Mouse (Mus musculus) brain, embryonic 18.5 days (tissue): Measurements from ENCODE around the gene Lrch1.

Experiments
- DNase-seq: peaks from one replicate; pipeline ENCODE4 v3.0.0-alpha.2; 2012; ENCODE audit warnings: low read depth, low spot score

Gene Lrch1

GRCm38 (mm10) chr14:74852965-74853758 lies 94.5 kb downstream of the Lrch1 start:
- DNase-seq = peak; percentile 67

DNA sequence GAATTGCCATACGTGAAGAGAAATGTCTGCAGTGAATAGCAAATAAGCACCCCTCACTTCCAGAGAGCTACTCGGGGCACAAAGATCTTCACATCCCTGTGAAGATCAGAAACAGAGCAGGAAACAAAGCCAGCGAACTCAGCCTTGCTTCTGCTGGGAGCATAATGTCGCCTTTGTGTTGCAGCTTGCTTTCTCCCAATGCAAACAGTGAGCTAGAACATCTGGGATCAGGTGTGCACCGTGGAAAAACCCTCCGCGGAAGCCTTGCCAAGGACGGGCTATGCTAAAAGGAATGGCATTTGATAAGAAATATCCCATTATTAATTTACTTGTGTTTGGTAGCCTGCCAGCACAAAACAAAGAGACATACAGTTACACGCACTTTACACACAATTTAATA lies 95.8 kb downstream of the Lrch1 start:
- no peak for DNase-seq

- no peak for DNase-seq
These were observed 98.7 kb downstream of the Lrch1 start for GRCm38 (mm10) chr14:74849020-74849419.

- DNase-seq = no peak
These were observed 99.5 kb downstream of the Lrch1 start for GRCm38 (mm10) chr14:74848224-74848623.

DNA sequence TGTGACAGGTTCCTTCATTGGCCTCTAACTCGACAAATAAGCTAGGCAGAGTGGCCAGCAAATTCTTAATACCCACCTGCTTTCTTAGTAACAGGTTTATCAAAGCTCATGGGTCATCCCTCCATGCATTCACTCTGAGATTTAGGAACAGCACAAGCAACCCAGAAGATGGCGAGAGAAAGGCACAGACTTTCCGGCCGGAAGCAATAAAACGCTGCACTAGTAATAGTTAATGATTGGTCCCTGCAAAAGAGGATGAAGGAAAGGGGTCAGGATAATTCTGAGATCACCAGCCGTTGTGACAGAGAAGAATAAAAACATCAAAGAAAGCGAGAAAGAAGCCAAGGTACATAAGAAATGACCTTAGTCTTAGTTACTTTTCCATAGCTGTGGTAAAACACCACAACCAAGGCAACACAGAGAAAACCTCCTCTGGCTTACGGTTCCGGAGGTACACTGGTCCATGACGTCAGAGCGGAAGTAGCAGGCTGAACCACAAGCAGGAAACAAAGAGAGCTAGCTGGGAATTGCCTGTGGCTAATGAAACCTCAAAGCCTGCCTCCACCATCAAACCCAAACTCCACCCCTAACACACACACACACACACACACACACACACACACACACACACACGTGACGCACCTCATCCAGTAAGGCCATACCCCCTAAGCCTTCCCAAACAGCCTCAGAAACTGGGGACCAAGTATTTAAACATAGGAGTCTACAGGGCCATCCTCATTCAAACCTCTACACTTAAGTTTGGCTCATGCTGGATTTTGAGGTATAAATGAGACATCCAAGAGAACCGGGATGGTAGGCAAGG lies 100.2 kb downstream of the Lrch1 start:
- DNase-seq = no peak

- DNase-seq = peak; percentile 30
These were observed 101.0 kb downstream of the Lrch1 start for GRCm38 (mm10) chr14:74846668-74847067.

- no peak for DNase-seq
These were observed 101.9 kb downstream of the Lrch1 start for GRCm38 (mm10) chr14:74845661-74846274.

GRCm38 (mm10) chr14:74841708-74842107 lies 106.0 kb downstream of the Lrch1 start:
- no peak for DNase-seq

GRCm38 (mm10) chr14:74841297-74841696 lies 106.4 kb downstream of the Lrch1 start:
- DNase-seq = no peak

DNA sequence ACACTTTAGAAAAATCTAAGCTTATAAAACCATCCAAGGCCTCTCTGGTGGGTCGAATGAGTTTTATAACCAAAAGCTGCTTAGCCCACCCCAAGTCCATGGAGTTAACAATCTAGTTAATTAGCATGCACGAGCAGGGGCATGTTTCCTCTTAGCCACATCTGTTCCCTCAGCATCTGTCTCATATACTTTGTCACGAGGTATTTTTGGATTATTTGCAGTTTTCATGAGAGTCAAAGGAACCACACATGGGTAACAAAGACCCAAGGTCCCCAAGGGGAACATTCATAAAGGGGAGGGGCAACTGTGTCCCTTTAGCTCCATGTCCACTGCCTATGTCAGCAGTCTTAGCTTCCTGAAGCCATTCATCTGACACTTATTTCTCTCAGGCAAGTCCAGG lies 106.9 kb downstream of the Lrch1 start:
- no peak for DNase-seq

GRCm38 (mm10) chr14:74840328-74840727 lies 107.3 kb downstream of the Lrch1 start:
- no peak for DNase-seq

GRCm38 (mm10) chr14:74838816-74839215 lies 108.9 kb downstream of the Lrch1 start:
- DNase-seq = no peak

GRCm38 (mm10) chr14:74835010-74835409 lies 112.7 kb downstream of the Lrch1 start:
- no peak for DNase-seq

DNA sequence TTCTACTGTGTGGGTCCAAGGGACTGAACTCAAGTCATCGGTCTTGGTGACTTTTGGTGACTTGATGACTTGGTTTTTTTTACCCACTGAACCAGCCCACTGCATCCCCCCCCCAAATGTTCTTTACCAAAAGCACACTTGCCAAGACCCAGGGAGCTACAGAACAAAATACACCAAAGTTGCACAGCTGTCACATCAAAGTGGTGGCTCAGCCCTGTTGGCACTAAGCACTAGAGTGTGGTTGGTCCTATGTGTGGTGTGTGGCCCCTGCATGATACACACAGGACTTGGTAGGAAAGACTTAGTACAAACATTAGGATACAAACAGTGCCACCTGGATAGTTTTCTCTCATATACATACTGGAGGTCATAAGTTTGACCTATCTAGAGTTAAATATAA lies 113.5 kb downstream of the Lrch1 start:
- no peak for DNase-seq

GRCm38 (mm10) chr14:74831653-74832052 lies 116.0 kb downstream of the Lrch1 start:
- no peak for DNase-seq

DNA sequence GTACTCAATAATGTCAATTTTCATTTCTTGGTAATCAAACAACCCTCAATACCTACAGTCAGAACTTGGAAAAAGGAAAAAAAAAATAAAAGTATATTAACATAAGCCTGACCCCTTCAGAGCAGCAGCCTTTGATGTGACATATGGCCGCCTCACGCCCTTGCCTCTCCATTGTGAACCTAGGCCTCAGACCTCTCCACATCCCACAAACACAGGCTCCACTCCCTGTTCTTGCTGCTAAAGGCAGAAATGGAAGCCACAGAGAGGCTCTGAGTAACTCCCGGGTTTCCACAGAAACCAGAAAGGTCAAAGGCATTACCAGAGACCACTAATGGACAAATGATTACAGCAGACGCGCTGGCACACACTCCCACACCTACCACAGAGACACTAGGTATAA lies 116.6 kb downstream of the Lrch1 start:
- no peak for DNase-seq

GRCm38 (mm10) chr14:74830591-74830990 lies 117.1 kb downstream of the Lrch1 start:
- no peak for DNase-seq

DNA sequence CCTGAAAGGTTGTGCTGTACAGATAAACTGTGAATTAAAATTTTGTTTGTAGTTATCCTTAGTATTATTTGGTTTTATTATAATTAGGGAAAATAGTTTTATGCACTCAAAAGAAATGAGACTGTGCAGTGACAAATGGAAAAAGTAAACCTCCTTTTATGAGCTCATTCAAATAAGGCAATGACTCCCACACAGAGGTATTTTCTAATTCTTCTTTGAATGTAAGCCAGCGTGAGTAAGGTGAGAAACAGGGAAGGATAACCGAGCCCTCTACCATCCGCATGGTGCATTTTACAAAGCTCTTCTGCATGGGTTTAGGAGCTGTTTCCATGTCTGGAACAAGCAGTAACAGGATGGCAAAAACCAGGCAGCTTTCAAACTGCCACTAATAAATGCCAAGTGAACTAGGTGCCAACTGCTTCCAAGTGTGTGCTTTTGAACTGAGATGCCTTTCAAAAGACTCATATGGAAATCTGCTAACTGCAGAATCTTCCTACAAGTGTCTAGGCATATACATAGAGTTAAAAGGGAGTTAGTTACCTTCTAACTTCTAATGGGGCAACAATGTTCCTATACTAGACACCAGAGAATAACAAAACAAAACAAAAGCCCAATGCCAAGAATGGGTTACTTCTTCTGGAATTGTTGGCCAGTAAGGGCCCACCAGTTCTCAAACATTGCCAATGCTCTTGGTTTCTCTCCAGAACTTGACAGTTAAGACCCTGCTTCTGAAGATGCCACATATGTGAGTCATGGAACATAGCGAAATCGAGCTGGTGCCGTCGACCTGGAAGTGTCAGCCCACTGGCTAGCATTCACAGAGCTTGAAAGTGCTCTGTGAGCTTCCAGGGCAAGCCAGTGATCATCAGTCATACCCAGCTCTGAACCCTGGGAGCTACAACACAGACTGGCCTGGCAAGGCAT lies 124.7 kb downstream of the Lrch1 start:
- peak; percentile 24 for DNase-seq

DNA sequence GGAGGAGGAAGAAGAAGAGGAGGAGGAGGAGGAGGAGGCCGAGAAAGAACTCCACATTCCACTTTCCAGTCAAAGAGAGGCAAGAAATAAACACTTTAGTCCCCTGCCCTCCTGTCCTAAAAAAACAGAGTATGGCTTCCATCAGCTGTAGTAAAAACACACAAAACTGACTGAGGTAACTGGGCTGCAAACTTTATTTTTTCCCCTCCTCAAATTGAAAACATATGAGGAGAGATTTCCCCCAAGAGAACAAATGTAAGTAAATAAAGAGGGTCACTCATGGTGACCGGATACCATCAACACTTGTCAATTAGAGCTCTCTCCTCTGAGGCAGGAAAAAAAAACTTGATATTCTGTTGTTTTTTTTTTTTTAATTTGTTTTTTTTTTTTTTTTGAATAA lies 125.6 kb downstream of the Lrch1 start:
- no peak for DNase-seq

- no peak for DNase-seq
These were observed 127.4 kb downstream of the Lrch1 start for GRCm38 (mm10) chr14:74820180-74820813.

DNA sequence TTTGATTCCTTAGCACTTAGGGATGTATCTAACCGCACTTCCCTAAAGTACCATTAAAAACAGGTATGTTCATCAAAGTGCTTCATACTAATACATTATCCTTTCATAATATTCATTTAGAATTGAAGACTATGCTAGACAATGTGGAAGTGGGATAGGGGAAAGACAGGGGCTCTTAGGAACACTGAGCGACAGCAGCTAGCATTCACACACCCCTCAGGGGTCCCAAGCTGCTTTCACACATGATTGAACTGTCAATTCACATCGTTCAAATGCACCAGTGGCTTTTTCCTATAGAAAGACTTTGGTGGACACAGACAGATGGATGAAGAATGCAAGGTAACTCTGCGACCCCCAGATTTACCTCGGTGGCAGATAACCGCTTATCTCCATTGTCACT lies 131.0 kb downstream of the Lrch1 start:
- no peak for DNase-seq
